Mouse (Mus musculus): ENCODE data around the gene Pmvk. TPM values are rescaled to one million over a fixed set of nuclear protein-coding genes. Genes with fewer than 3 reads are reported as not detected.

Pmvk gene
- not detected in 2 replicates for polyA plus RNA-seq (2012; ENCODE audit: insufficient read depth, insufficient read length, low replicate concordance, missing spikeins)

DNA sequence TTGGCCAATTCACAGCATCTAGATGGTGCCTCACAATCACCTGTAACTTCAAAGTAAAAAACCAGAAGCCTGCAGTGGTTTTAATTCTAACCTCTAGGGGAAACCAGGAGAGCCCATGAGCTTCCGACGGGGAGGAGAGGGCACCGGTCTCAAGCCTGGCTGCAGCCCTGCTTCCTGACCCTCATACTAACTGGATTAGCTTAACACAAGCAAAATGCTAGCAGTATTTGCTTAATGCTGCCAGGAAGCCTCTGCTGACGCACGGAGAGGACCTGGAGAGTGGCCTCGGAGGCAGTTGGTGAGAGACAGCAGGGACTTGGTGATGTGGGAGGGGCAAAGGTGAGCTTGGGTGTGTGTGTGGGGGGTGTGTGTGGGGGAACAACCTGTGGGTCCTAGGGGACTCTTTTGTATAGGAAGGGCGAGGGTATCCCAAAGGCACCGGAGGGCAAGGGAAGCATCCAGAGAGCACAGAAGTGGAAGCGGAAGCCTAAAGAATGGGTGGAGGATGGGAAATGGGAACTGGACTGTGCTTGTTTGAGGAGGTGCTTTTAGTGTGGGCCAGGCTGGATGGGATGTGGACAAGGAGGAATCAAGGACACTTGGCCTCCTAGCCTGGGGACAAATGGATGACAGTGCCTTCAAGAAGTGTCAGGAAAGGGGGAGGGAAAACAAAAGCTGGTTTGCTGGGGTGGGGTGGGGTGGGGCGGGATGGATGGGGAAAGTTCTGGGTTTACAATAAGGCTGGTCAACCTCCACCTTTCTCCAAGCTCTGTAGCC is at the start of gene Pmvk:
Pmvk (plus strand) TSS at position 141 of the 777 bp plus-strand sequence.
- TF ChIP-seq CTCF (IDR thresholded peaks at IDR 0.05; ENCODE audit: insufficient read depth, low read depth, low read length), result no peak
- TF ChIP-seq POLR2A (IDR thresholded peaks at IDR 0.05; ENCODE audit: insufficient read depth, low read depth, low read length), result no peak
- Histone ChIP-seq H3K4me1 (ENCODE audit: control insufficient read depth, insufficient read depth, low read length) (peaks cover 10% of the 10 kb centered on the region), H3K4me3 (ENCODE audit: insufficient read depth, low read depth, low read length) (no peak within 1 kb of the TSS), H3K27ac (ENCODE audit: insufficient read depth, low read depth, low read length) (no peak within 1 kb of the TSS)
- WGBS, result 73% methylated on average over 10 of the region's 10 CpGs

DNA sequence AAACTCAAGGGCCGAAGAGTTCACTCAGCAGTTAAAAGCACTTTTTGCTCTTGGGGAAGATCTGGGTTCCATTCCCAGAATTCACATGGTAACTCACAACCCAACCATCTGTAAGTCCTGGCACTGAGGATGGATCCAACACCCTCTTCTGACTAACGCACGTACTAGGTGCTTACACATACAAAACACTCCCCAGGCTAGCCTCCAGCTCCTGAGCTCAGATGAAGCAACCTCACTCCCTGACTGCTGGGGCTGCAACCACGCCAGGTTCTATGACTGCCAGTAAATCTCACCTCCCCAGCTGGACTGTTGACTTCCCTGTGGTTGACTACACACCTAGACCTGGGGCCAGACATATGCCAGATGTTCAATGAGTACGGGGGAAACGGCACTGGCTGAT is 47.5 kb upstream of the Pmvk start:
- Histone ChIP-seq H3K4me3 (ENCODE audit: insufficient read depth, low read depth, low read length) (no peak overlapping the region), H3K27ac (ENCODE audit: insufficient read depth, low read depth, low read length) (no peak overlapping the region)
- 88% methylated on average over 6 of the region's 6 CpGs for WGBS

DNA sequence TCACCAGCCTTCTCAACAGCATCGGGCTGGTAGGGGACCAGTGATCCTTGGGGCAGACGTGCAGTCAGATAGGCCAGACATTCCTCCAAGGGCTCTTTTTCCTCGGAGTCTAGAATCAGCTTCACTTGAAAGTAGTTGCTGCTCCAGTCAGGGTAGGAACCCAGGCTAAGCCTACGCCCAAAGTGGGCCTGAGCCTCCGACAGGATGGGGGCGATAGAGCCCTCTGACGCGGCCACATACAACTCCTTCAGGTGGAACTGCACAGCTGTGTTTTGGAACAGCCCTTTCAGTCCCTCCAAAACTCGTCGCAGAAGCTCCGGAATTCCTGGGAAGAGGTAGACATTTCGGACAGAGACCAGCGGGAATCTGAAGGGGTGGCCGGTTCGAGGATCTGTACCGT is 45.9 kb upstream of the Pmvk start:
- no peak overlapping the region for H3K27ac ChIP-seq (ENCODE audit: insufficient read depth, low read depth, low read length)
- WGBS, result 68% methylated on average over 16 of the region's 16 CpGs
- TF ChIP-seq POLR2A (IDR thresholded peaks at IDR 0.05; ENCODE audit: insufficient read depth, low read depth, low read length), result no peak
- no peak for TF ChIP-seq CTCF (IDR thresholded peaks at IDR 0.05; ENCODE audit: insufficient read depth, low read depth, low read length)

More for the DNA sequence above, 47.5 kb upstream of the Pmvk start:
- TF ChIP-seq CTCF (IDR thresholded peaks at IDR 0.05; ENCODE audit: insufficient read depth, low read depth, low read length), result no peak
- no peak for TF ChIP-seq POLR2A (IDR thresholded peaks at IDR 0.05; ENCODE audit: insufficient read depth, low read depth, low read length)
- H3K4me1 ChIP-seq (ENCODE audit: control insufficient read depth, insufficient read depth, low read length), result peaks cover 15% of the 10 kb centered on the region

DNA sequence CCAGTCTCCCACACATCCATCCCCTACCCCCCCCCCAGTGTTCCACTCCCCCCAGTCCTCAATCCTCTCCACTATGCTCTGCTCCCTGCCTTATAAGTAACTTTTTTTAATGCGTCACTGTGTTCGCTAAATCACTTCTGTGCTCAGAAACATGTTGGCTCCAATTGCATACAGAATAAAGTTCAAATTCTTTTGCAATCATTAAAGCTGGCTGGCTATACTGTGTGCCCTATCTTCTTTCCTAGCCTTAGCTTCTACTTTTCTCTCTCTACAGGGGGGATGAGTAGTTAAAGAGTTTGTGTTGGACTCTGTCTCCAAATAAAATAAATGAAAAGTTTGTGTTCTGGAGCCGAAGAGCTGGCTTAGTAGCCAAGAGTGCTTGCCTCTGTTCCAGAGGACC is 44.6 kb upstream of the Pmvk start:
- TF ChIP-seq POLR2A (IDR thresholded peaks at IDR 0.05; ENCODE audit: insufficient read depth, low read depth, low read length), result no peak
- TF ChIP-seq CTCF (IDR thresholded peaks at IDR 0.05; ENCODE audit: insufficient read depth, low read depth, low read length), result no peak
- Histone ChIP-seq H3K27ac (ENCODE audit: insufficient read depth, low read depth, low read length) (no peak overlapping the region), H3K4me3 (ENCODE audit: insufficient read depth, low read depth, low read length) (no peak overlapping the region), H3K4me1 (ENCODE audit: control insufficient read depth, insufficient read depth, low read length) (peaks cover 15% of the 10 kb centered on the region)
- 95% methylated on average over 3 of the region's 3 CpGs for WGBS

More for the DNA sequence above, 45.9 kb upstream of the Pmvk start:
- no peak overlapping the region for H3K4me3 ChIP-seq (ENCODE audit: insufficient read depth, low read depth, low read length)
- peaks cover 15% of the 10 kb centered on the region for H3K4me1 ChIP-seq (ENCODE audit: control insufficient read depth, insufficient read depth, low read length)

DNA sequence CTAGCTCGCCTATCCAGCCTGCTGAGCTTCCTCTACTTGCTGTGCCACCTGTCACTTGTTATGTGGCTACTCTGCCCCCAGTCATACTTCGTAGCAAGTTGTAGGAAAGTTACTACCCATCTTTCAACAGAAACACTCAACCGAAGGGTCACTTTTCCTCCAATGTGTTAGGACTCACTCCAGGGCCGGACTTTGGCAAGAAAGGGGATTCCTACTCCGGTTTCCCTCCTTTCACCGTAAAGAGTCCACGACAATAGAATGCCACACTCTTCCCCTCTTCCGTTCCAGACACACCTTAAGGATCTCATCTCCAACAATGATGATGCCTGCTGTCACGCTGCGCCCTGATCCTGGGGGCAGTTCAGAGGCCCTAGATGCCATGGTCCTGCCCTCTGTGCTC is 43.5 kb upstream of the Pmvk start:
- Histone ChIP-seq H3K4me1 (ENCODE audit: control insufficient read depth, insufficient read depth, low read length) (peaks cover 15% of the 10 kb centered on the region), H3K27ac (ENCODE audit: insufficient read depth, low read depth, low read length) (no peak overlapping the region), H3K4me3 (ENCODE audit: insufficient read depth, low read depth, low read length) (peak overlapping the region; percentile 62)
- TF ChIP-seq POLR2A (IDR thresholded peaks at IDR 0.05; ENCODE audit: insufficient read depth, low read depth, low read length), result no peak
- TF ChIP-seq CTCF (IDR thresholded peaks at IDR 0.05; ENCODE audit: insufficient read depth, low read depth, low read length), result no peak
- WGBS, result 75% methylated on average over 10 of the region's 10 CpGs

DNA sequence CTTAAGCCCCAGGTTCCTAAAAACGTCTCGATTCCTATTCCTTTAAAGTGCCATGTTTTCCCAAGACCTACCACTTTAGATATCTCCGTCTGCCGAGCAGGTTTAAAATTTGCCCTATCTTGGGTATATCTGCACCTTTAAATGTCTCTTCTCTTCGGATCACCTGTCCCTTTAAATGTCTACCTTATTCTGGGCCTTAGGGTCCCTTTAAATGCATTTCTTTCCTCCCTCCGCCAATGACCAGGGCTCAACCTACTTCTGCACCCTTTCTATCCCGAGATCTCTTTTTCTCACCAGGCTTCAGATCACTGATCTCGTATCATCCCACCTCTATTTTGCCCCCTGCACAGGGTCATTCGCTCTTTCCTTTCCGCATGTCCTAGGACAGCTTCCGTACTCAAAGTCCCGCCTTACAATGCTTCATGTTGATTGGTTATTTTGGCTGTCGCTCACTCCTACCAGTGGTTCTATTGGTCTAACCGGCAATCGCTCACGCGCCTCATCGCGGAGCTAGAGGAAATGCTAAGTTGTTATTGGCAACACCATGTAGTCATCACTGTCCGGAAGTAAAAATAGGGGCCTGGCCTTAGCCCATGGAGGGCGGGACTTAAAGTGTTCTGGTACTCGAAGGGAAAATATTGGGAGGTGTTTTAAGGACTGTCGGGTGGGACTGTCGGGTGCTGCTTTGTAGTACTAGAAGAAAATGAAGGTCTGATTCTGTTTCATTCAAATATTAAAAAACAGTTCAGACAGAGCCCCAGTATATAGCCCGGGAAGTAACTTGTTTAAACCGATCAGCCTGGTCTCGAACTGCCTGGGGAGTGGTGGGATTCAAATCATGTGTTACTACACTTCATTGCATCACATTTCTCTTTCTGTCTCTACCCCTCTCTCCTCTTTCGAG is 42.6 kb upstream of the Pmvk start, which contains the start of gene Flad1:
Flad1 (minus strand) TSS at position 381 of the 904 bp plus-strand sequence.
- Histone ChIP-seq H3K4me3 (ENCODE audit: insufficient read depth, low read depth, low read length) (peak within 1 kb of the TSS; percentile 62), H3K4me1 (ENCODE audit: control insufficient read depth, insufficient read depth, low read length) (peaks cover 15% of the 10 kb centered on the region), H3K27ac (ENCODE audit: insufficient read depth, low read depth, low read length) (peak within 1 kb of the TSS; percentile 87)
- WGBS, result 3% methylated on average over 28 of the region's 28 CpGs
- TF ChIP-seq POLR2A (IDR thresholded peaks at IDR 0.05; ENCODE audit: insufficient read depth, low read depth, low read length) (no peak), CTCF (IDR thresholded peaks at IDR 0.05; ENCODE audit: insufficient read depth, low read depth, low read length) (no peak)

DNA sequence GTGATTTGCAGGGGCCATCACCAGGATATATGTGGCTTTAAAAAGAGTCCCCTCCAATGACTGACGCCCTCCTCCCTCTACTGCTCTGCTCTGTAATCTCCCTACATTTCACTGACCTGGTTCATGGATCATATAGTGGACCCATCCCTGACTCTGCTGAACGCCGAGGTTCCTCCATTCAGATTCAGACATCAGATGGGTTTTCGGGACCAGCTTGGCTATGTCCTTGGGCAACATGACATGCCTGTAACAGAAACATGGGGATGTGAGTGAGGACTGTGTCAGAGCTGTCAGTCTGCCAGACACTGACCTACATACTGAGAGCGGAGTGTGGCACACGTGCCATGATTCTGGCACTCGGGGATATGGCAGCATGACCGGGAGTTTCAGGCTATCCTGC is 38.2 kb upstream of the Pmvk start:
- 92% methylated on average over 8 of the region's 8 CpGs for WGBS
- H3K4me1 ChIP-seq (ENCODE audit: control insufficient read depth, insufficient read depth, low read length), result peaks cover 8% of the 10 kb centered on the region
- no peak overlapping the region for H3K4me3 ChIP-seq (ENCODE audit: insufficient read depth, low read depth, low read length)
- no peak for TF ChIP-seq POLR2A (IDR thresholded peaks at IDR 0.05; ENCODE audit: insufficient read depth, low read depth, low read length)
- no peak for TF ChIP-seq CTCF (IDR thresholded peaks at IDR 0.05; ENCODE audit: insufficient read depth, low read depth, low read length)
- no peak overlapping the region for H3K27ac ChIP-seq (ENCODE audit: insufficient read depth, low read depth, low read length)

DNA sequence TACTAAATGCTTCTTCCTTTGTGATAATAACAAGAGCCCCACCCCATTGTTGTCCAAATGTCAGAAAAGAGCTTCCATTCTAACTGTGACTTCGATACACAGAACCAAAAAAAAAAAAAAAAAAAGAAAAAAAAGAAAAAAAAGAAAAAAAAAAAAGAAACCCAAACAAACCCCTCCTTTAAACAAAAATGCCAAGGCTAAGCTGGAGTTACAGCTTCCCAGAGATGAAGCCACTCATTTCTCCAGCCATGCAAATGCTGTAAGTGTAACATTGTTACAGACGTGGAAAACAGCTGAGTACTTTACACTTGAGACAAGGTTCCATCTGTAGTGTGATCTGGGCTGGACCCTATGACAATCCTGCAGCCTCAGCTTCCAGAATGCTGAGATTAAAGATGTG is 37.2 kb upstream of the Pmvk start:
- Histone ChIP-seq H3K27ac (ENCODE audit: insufficient read depth, low read depth, low read length) (no peak overlapping the region), H3K4me3 (ENCODE audit: insufficient read depth, low read depth, low read length) (no peak overlapping the region)
- WGBS, result 21% methylated on average over 2 of the region's 2 CpGs

DNA sequence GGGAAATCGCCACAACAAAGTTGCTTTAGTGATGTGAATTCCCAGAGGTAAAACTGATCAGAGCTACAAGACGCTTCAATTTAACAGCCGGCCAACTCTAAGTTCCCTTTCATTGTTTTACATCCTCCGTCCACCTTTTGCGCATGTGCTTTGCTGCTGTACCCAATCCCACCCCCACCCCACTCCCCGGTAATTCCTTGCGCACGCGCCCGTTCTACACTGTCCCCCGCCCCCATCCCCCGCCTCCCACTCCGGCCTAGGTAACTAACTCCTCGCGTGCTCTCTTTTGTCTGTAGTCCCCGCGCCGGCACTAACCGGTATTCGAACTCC is 36.5 kb upstream of the Pmvk start:
- Histone ChIP-seq H3K4me1 (ENCODE audit: control insufficient read depth, insufficient read depth, low read length) (peaks cover 17% of the 10 kb centered on the region), H3K27ac (ENCODE audit: insufficient read depth, low read depth, low read length) (no peak overlapping the region), H3K4me3 (ENCODE audit: insufficient read depth, low read depth, low read length) (peak overlapping the region; percentile 61)
- TF ChIP-seq POLR2A (IDR thresholded peaks at IDR 0.05; ENCODE audit: insufficient read depth, low read depth, low read length) (no peak), CTCF (IDR thresholded peaks at IDR 0.05; ENCODE audit: insufficient read depth, low read depth, low read length) (no peak)
- under 1% methylated on average over 20 of the region's 20 CpGs for WGBS

More for the DNA sequence above, 37.2 kb upstream of the Pmvk start:
- H3K4me1 ChIP-seq (ENCODE audit: control insufficient read depth, insufficient read depth, low read length), result peaks cover 16% of the 10 kb centered on the region
- TF ChIP-seq CTCF (IDR thresholded peaks at IDR 0.05; ENCODE audit: insufficient read depth, low read depth, low read length) (no peak), POLR2A (IDR thresholded peaks at IDR 0.05; ENCODE audit: insufficient read depth, low read depth, low read length) (no peak)

Data from olfactory bulb, adult 2 months (tissue).